Mouse (Mus musculus) adrenal gland, adult 2 months (tissue): ENCODE data around the gene Smim14. TPM values are rescaled to one million over a fixed set of nuclear protein-coding genes. Genes with fewer than 3 reads are reported as not detected.

Source experiments
- DNase-seq: peaks from one replicate; pipeline ENCODE4 v3.0.0; 2021
- polyA plus RNA-seq: library from polyadenylated mRNA; depleted of rRNA; stranded (reverse); fragments of >200 nt; gene quantifications from 2 replicates; pipeline ENCODE4 v1.2.3, GENCODE M21; 2012; rRNA removed
- total RNA-seq, 2 experiments: library from RNA; stranded (reverse); gene quantifications; 2 replicates each; pipeline ENCODE4 v1.2.3; 2021

Gene Smim14
- total and polyA plus RNA-seq, 3 experiments, result 142 to 196 (median 177) TPM

- DNase-seq, result peak; percentile 84
Observed at GRCm38 (mm10) chr5:65401251-65401994, 135.6 kb downstream of the Smim14 start.

Other genes with a start within 250 kb of the Smim14 start
- gene Rfc1, start 201.5 kb downstream of the Smim14 start, total RNA-seq, result 10 to 100 TPM; 38.7 to 46.1 TPM
- 4.3 and 5.4 TPM in 2 replicates for gene Rfc1, start 201.5 kb downstream of the Smim14 start, polyA plus RNA-seq
- gene Klb, start 188.9 kb downstream of the Smim14 start, total RNA-seq, result 10 to 100 TPM; 10.3 to 19.6 TPM
- gene Klb, start 188.9 kb downstream of the Smim14 start, polyA plus RNA-seq, result 4.9 and 8.4 TPM in 2 replicates
- 1,000 to 10,000 TPM in 1 of 2 experiments, 100 to 1,000 TPM in 1; 692 to 1,124 TPM for gene Rpl9, start 145.7 kb downstream of the Smim14 start, total RNA-seq
- gene Rpl9, start 145.7 kb downstream of the Smim14 start, polyA plus RNA-seq, result 22.2 and 28.6 TPM in 2 replicates
- 10 to 100 TPM; 46.0 to 62.3 TPM for gene Lias, start 145.7 kb downstream of the Smim14 start, total RNA-seq
- 4.9 and 5.2 TPM in 2 replicates for gene Lias, start 145.7 kb downstream of the Smim14 start, polyA plus RNA-seq
- gene Ugdh, start 101.2 kb downstream of the Smim14 start, total RNA-seq, result 10 to 100 TPM; 71.8 to 82.5 TPM
- 5.7 and 5.9 TPM in 2 replicates for gene Ugdh, start 101.2 kb downstream of the Smim14 start, polyA plus RNA-seq
- gene Gm43552, start 44.4 kb downstream of the Smim14 start, total RNA-seq, result 1 to 10 TPM in 1 of 2 experiments, not detected in 1; 1.2 TPM
- gene Gm43552, start 44.4 kb downstream of the Smim14 start, polyA plus RNA-seq, result 8.3 TPM in 1 of 2 replicates, not detected in the other
- gene Ube2k, start within 50 bp of the Smim14 start, total RNA-seq, result 100 to 1,000 TPM in 1 of 2 experiments, 10 to 100 TPM in 1; 89.5 to 103 TPM
- 3.5 and 5.7 TPM in 2 replicates for gene Ube2k, start within 50 bp of the Smim14 start, polyA plus RNA-seq
- gene Pds5a, start 161.1 kb upstream of the Smim14 start, total RNA-seq, result 10 to 100 TPM; 74.0 to 98.1 TPM
- 2.9 and 3.0 TPM in 2 replicates for gene Pds5a, start 161.1 kb upstream of the Smim14 start, polyA plus RNA-seq
- gene N4bp2, start 226.3 kb upstream of the Smim14 start, total RNA-seq, result 10 to 100 TPM in 1 of 2 experiments, 1 to 10 TPM in 1; 8.7 to 14.1 TPM
- gene N4bp2, start 226.3 kb upstream of the Smim14 start, polyA plus RNA-seq, result 4.9 and 7.1 TPM in 2 replicates